24 mouse cellular contexts compared by ENCODE assay signal in genomic region chr15:101483646-101484045, GRCm38 (mm10). TPM values are rescaled to one million over a fixed set of nuclear protein-coding genes. Genes with fewer than 3 reads are reported as not detected.
"Had no signal": no experiment of that assay in that cellular context is flagged by ENCODE, and none has a peak within 500 bp of the region (broad histone marks: within the 10 kb centered on the region; RNA-seq: fewer than 3 reads in every experiment).

No protein-coding gene starts in this region.

- H3K9ac ChIP-seq: neural tube, embryonic 13.5 days; neural tube, embryonic 15.5 days; stomach, embryonic 15.5 days had no signal

- H3K27ac ChIP-seq: neural tube, embryonic 13.5 days; neural tube, embryonic 15.5 days; stomach, embryonic 15.5 days; stomach, postnatal 0 days had no signal

- DNase-seq: retina, postnatal 1 day; right cerebral cortex, adult 18-20 months; right cerebral cortex, postnatal 14 days; right cerebral cortex, postnatal 25 days; right cerebral cortex, postnatal 4 days; spleen, adult 18-20 months; thymus, adult 18-20 months; thymus, adult 2 months; thymus, postnatal 14 days; thymus, postnatal 25 days; thymus, postnatal 36 days; thymus, postnatal 4 days had no signal

- H3K36me3 ChIP-seq: neural tube, embryonic 13.5 days; neural tube, embryonic 15.5 days; stomach, embryonic 15.5 days had no signal

- H3K4me3 ChIP-seq: neural tube, embryonic 13.5 days; neural tube, embryonic 15.5 days; stomach, embryonic 15.5 days had no signal

- H3K9me3 ChIP-seq: neural tube, embryonic 13.5 days; neural tube, embryonic 15.5 days; stomach, embryonic 15.5 days had no signal

- H3K27me3 ChIP-seq: stomach, embryonic 15.5 days had no signal

- H3K4me2 ChIP-seq: neural tube, embryonic 13.5 days; neural tube, embryonic 15.5 days; stomach, embryonic 15.5 days had no signal

RNA-seq across cellular contexts. Expression of gene Krt83, which starts 7.7 kb away (rescaled TPM):
- polyA plus RNA-seq: neural tube, embryonic 13.5 days; neural tube, embryonic 14.5 days; neural tube, embryonic 15.5 days; stomach, embryonic 14.5 days; stomach, embryonic 16.5 days; testis, adult 2 months; urinary bladder, adult 2 months had no signal

RNA-seq across cellular contexts. Expression of gene Krt86, which starts 10.4 kb away (rescaled TPM):
- polyA plus RNA-seq: neural tube, embryonic 14.5 days; neural tube, embryonic 15.5 days; small intestine, adult 2 months; stomach, embryonic 14.5 days; stomach, embryonic 15.5 days; stomach, embryonic 16.5 days; stomach, postnatal 0 days; urinary bladder, adult 2 months had no signal

RNA-seq across cellular contexts. Expression of gene Krt81, which starts 20.1 kb away (rescaled TPM):
- polyA plus RNA-seq: neural tube, embryonic 13.5 days; neural tube, embryonic 14.5 days; neural tube, embryonic 15.5 days; small intestine, adult 2 months; spleen, adult 2 months; stomach, embryonic 14.5 days; stomach, embryonic 15.5 days; stomach, embryonic 16.5 days; stomach, postnatal 0 days; testis, adult 2 months; urinary bladder, adult 2 months had no signal

RNA-seq across cellular contexts. Expression of gene Gm49425, which starts 33.4 kb away (rescaled TPM):
- polyA plus RNA-seq: neural tube, embryonic 13.5 days; small intestine, adult 2 months; spleen, adult 2 months; stomach, embryonic 14.5 days; stomach, embryonic 15.5 days; stomach, embryonic 16.5 days; stomach, postnatal 0 days; testis, adult 2 months; urinary bladder, adult 2 months had no signal

RNA-seq across cellular contexts. Expression of gene Krt88, which starts 36.1 kb away (rescaled TPM):
- polyA plus RNA-seq: neural tube, embryonic 13.5 days; neural tube, embryonic 14.5 days; neural tube, embryonic 15.5 days; small intestine, adult 2 months; spleen, adult 2 months; stomach, embryonic 14.5 days; stomach, postnatal 0 days; thymus, adult 2 months; thymus, postnatal 0 days had no signal
